Mouse (Mus musculus) liver, postnatal 0 days (tissue): Measurements from ENCODE around the gene Lingo2.

Source experiments
- CTCF ChIP-seq: sonication (generic); IDR thresholded peaks from 2 replicates; pipeline ENCODE4 v1.5.1; 2016; ENCODE audit warnings: antibody characterized with exemption, low read depth
- EP300 ChIP-seq: IDR thresholded peaks from 2 replicates; pipeline ENCODE4 v1.6.1; 2016; ENCODE audit warnings: antibody characterized with exemption, low read depth, mild to moderate bottlenecking

GRCm38 (mm10) chr4:36426192-36426591 is 525.4 kb downstream of the Lingo2 start:
- TF ChIP-seq CTCF = no peak
- TF ChIP-seq EP300 = no peak
